Mouse (Mus musculus) liver, postnatal 0 days (tissue): ENCODE measurements around the gene Npffr2.

Experiments used
- CTCF ChIP-seq: sonication (generic); IDR thresholded peaks from 2 replicates; pipeline ENCODE4 v1.5.1; 2016; ENCODE audit warnings: antibody characterized with exemption, low read depth
- EP300 ChIP-seq: IDR thresholded peaks from 2 replicates; pipeline ENCODE4 v1.6.1; 2016; ENCODE audit warnings: antibody characterized with exemption, low read depth, mild to moderate bottlenecking

DNA sequence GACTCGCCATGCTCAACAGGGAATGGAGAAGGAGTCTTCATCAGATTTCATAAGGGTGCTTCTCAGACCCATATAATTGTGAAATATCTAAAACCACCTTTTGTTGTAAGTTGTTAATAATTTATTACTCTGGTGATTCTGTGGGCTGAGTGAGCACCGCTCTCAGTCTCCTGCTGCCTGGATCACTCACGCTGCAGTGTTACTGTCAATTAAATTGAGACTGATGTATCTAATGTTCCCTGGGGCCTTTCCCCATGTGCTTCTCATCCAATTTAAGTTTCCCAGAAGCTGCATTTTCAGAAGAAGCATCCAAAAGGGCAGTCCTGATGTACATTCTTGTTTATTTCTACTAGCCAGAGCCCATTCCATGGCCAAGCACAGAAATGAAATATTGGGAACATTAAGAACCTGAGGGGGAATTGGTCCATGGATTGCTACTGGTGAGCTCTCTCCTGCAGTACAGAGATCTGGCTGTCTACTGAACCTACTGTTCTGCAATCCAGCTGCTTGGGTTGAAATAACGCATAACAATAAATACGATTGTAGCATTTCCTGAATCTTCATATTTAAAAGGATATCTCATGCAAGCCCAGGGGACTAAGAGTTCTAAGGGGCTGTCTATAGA, 54.6 kb downstream of the Npffr2 start:
- TF ChIP-seq EP300, result no peak
- TF ChIP-seq CTCF, result no peak
